Mouse (Mus musculus) cerebellum, adult 2 months (tissue): Measurements from ENCODE around the gene Olfr429.

Experiments used
- CTCF ChIP-seq: fragments of 200-500 bp; IDR thresholded peaks from 2 replicates; pipeline ENCODE4 v1.5.1; 2011; ENCODE audit warnings: low read depth, mild to moderate bottlenecking, control low read depth, low read length, moderate library complexity, borderline replicate concordance; ENCODE audit not compliant: insufficient read depth
- POLR2A ChIP-seq: fragments of 200-500 bp; IDR thresholded peaks from 2 replicates; pipeline ENCODE4 v1.6.1; 2011; ENCODE audit warnings: low read length, control low read depth, borderline replicate concordance; ENCODE audit not compliant: insufficient read depth

GRCm38 (mm10) chr1:174131999-174132398 is 47.9 kb downstream of the Olfr429 start:
- TF ChIP-seq POLR2A (no peak), CTCF (no peak)
